Comparison of ENCODE assay signal across 8 mouse cellular contexts in genomic region chr10:45578298-45578821, GRCm38 (mm10). TPM values are rescaled to one million over a fixed set of nuclear protein-coding genes. Genes with fewer than 3 reads are reported as not detected.
DNase-seq lines count a peak whose midpoint lies in the region; ATAC-seq and TF ChIP-seq lines count a peak whose summit lies in the region.

No protein-coding gene starts in this region.

- H3K4me2 ChIP-seq in kidney, embryonic 15.5 days = peak overlapping the region; percentile 74
- H3K4me2 ChIP-seq in liver, embryonic 12.5 days = peak overlapping the region; percentile 75

- DNase-seq in 3T3-L1 (ENCODE audit: low read depth, low spot score) = peak; percentile 36
- DNase-seq in embryo, embryonic 10.5 days (ENCODE audit: low spot score) = peak; percentile 63
- peak; percentile 9 for DNase-seq in heart, adult 8-10 months (ENCODE audit: low spot score)
- DNase-seq in natural killer cell, adult 2 months (ENCODE audit: low spot score in 2 of 2) = peak; percentile 48 to 63
- DNase-seq in thymus, postnatal 4 days = peak; percentile 66

- 0 out of 2 replicates have a peak, but pooled peaks cover 3% of the 10 kb centered on the region for H3K4me1 ChIP-seq in E14TG2a.4 (replicated peaks; ENCODE audit: low read depth, low read length)
- H3K4me1 ChIP-seq in kidney, embryonic 15.5 days = 0 out of 2 replicates have a peak, but pooled peaks cover 4% of the 10 kb centered on the region
- peaks cover 40% of the 10 kb centered on the region for H3K4me1 ChIP-seq in liver, embryonic 12.5 days

- no peaks in the 10 kb centered on the region for H3K27me3 ChIP-seq in E14TG2a.4 (ENCODE audit: insufficient read depth, low read length)
- no peaks in the 10 kb centered on the region for H3K27me3 ChIP-seq in kidney, embryonic 15.5 days
- no peaks in the 10 kb centered on the region for H3K27me3 ChIP-seq in liver, embryonic 12.5 days (replicated peaks)

- H3K9ac ChIP-seq in kidney, embryonic 15.5 days = peak overlapping the region; percentile 78
- H3K9ac ChIP-seq in liver, embryonic 12.5 days = peak overlapping the region; percentile 98

- peak; percentile 91 for ATAC-seq in kidney, embryonic 15.5 days (replicated peaks; ENCODE audit: low FRiP score)
- ATAC-seq in liver, embryonic 12.5 days = peak; percentile 74

- H3K9me3 ChIP-seq in E14TG2a.4 (ENCODE audit: low read length) = no peaks in the 10 kb centered on the region
- H3K9me3 ChIP-seq in kidney, embryonic 15.5 days (replicated peaks) = no peaks in the 10 kb centered on the region
- no peaks in the 10 kb centered on the region for H3K9me3 ChIP-seq in liver, embryonic 12.5 days (replicated peaks)

- WGBS in kidney, embryonic 15.5 days = 1% methylated on average over 23 of the region's 23 CpGs
- WGBS in liver, embryonic 12.5 days (ENCODE audit: insufficient replicate concordance) = 0% methylated on average over 23 of the region's 23 CpGs

- peak overlapping the region; percentile 88 for H3K4me3 ChIP-seq in E14TG2a.4 (replicated peaks; ENCODE audit: low read length)
- H3K4me3 ChIP-seq in kidney, embryonic 15.5 days (replicated peaks) = peak overlapping the region; percentile 93
- H3K4me3 ChIP-seq in liver, embryonic 12.5 days = peak overlapping the region; percentile 98

- TF ChIP-seq CTCF in E14TG2a.4 (conservative IDR thresholded peaks at IDR 0.05; ENCODE audit: low read length) = no peak

- H3K27ac ChIP-seq in kidney, embryonic 15.5 days = peak overlapping the region; percentile 96
- peak overlapping the region; percentile 97 for H3K27ac ChIP-seq in liver, embryonic 12.5 days

- no peaks in the 10 kb centered on the region for H3K36me3 ChIP-seq in E14TG2a.4 (ENCODE audit: insufficient read depth, low read length)
- H3K36me3 ChIP-seq in kidney, embryonic 15.5 days = no peaks in the 10 kb centered on the region
- 0 out of 2 replicates have a peak, but pooled peaks cover 4% of the 10 kb centered on the region for H3K36me3 ChIP-seq in liver, embryonic 12.5 days

RNA-seq across cellular contexts. Expression of gene Hace1, which starts 0.7 kb away (rescaled TPM):
- 1 to 10 TPM; 6.5 to 7.0 (median 6.8) TPM for total RNA-seq in heart, adult 8-10 months (2022)
- polyA plus RNA-seq in kidney, embryonic 15.5 days (2015; fragmentation: Nextera tagmentation; extraction: Ambion mirVana) = 16.5 and 17.0 TPM in 2 replicates
- 38.5 and 44.6 TPM in 2 replicates for polyA plus RNA-seq in liver, embryonic 12.5 days (2016; fragmentation: Nextera tagmentation; extraction: Ambion mirVana)

Comparison
In these comparisons a context has a peak if more than half of its experiments do, and no peak if none do; other contexts are left out.
1. Peak in every context shown above with its lines: DNase-seq, ATAC-seq, H3K4me3 ChIP-seq and H3K27ac ChIP-seq.
2. DNase-seq: peak in every context shown above with its lines; median percentile 66 in thymus, postnatal 4 days; 63 in embryo, embryonic 10.5 days; 56 in natural killer cell, adult 2 months; 36 in 3T3-L1; 9 in heart, adult 8-10 months.